Mouse (Mus musculus) embryo, embryonic 10.5 days (tissue): ENCODE measurements around the gene Gm10778.
"Not testable (repeated sequence)": the region's sequence is repeated elsewhere in the genome, so short reads cannot be mapped to it uniquely, and the experiment has no call there.

ENCODE experiments used
- DNase-seq: peaks from one replicate; pipeline ENCODE4 v3.0.0-alpha.2; 2015; ENCODE audit warnings: low spot score

Gene Gm10778

GRCm38 (mm10) chr10:81628390-81628789 lies 20.5 kb upstream of the Gm10778 start, which contains the start of gene Ankrd24:
Ankrd24 (plus strand) TSS chr10:81628540.
- DNase-seq, result no peak

- peak; percentile 87 for DNase-seq
Measured at GRCm38 (mm10) chr10:81633253-81634099, 15.4 kb upstream of the Gm10778 start.

GRCm38 (mm10) chr10:81636338-81636737 lies 12.5 kb upstream of the Gm10778 start:
- no peak for DNase-seq

GRCm38 (mm10) chr10:81638101-81638500 lies 10.8 kb upstream of the Gm10778 start:
- no peak for DNase-seq

- not testable (repeated sequence) for DNase-seq
Measured at GRCm38 (mm10) chr10:81640825-81641224, 8.0 kb upstream of the Gm10778 start.

GRCm38 (mm10) chr10:81641566-81641965 lies 7.3 kb upstream of the Gm10778 start:
- DNase-seq, result no peak

GRCm38 (mm10) chr10:81641978-81642647 lies 6.7 kb upstream of the Gm10778 start:
- DNase-seq, result no peak

- DNase-seq, result no peak
Measured at GRCm38 (mm10) chr10:81642648-81643448, 6.0 kb upstream of the Gm10778 start.

- DNase-seq, result peak; percentile 94
Measured at GRCm38 (mm10) chr10:81643449-81644055, 5.3 kb upstream of the Gm10778 start.

- no peak for DNase-seq
Measured at GRCm38 (mm10) chr10:81644162-81644561, 4.7 kb upstream of the Gm10778 start.

- DNase-seq, result no peak
Measured at GRCm38 (mm10) chr10:81644716-81645115, 4.1 kb upstream of the Gm10778 start.

GRCm38 (mm10) chr10:81645391-81645790 lies 3.5 kb upstream of the Gm10778 start:
- no peak for DNase-seq

- no peak for DNase-seq
Measured at GRCm38 (mm10) chr10:81646015-81646555, 2.8 kb upstream of the Gm10778 start.

- DNase-seq, result no peak
Measured at GRCm38 (mm10) chr10:81655178-81655577, 6.3 kb downstream of the Gm10778 start.

- DNase-seq, result no peak
Measured at GRCm38 (mm10) chr10:81656174-81656573, 7.3 kb downstream of the Gm10778 start.

GRCm38 (mm10) chr10:81687114-81687513 lies 38.3 kb downstream of the Gm10778 start:
- not testable (repeated sequence) for DNase-seq

- not testable (repeated sequence) for DNase-seq
Measured at GRCm38 (mm10) chr10:81704531-81705301, 55.9 kb downstream of the Gm10778 start, which contains the start of gene Zfp433. Zfp433 (plus strand) TSS chr10:81704825.
